Mouse (Mus musculus) urinary bladder, postnatal 4 days (tissue): ENCODE data around the gene Lyar.

ENCODE experiments used
- DNase-seq, 2 experiments: peaks; one replicate each; pipeline ENCODE4 v3.0.0; 2021 to 2022; ENCODE audit warnings: low spot score in 2 of 2

Lyar gene

DNA sequence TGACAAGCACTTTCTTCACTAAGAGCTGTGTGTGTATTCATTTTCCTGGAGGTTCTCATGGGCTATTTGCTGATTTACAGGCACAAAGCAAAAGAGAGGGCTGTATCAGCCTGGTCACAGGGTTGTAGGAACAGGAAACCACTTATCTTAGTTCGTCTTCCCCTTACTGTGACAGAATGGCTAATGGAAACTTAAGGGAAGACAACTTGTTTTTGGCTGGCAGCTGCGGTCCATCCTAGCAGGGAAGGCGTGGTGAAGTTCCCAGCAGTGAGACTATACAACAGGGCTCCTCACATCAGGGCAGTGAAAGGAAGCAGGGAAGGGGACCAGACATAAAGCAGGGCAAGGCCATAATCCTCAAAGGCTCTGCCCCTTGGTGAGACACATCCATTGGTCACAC lies 35.4 kb downstream of the Lyar start:
- DNase-seq, result no peak

GRCm38 (mm10) chr5:38256551-38256950 lies 36.3 kb downstream of the Lyar start:
- DNase-seq, result no peak

DNA sequence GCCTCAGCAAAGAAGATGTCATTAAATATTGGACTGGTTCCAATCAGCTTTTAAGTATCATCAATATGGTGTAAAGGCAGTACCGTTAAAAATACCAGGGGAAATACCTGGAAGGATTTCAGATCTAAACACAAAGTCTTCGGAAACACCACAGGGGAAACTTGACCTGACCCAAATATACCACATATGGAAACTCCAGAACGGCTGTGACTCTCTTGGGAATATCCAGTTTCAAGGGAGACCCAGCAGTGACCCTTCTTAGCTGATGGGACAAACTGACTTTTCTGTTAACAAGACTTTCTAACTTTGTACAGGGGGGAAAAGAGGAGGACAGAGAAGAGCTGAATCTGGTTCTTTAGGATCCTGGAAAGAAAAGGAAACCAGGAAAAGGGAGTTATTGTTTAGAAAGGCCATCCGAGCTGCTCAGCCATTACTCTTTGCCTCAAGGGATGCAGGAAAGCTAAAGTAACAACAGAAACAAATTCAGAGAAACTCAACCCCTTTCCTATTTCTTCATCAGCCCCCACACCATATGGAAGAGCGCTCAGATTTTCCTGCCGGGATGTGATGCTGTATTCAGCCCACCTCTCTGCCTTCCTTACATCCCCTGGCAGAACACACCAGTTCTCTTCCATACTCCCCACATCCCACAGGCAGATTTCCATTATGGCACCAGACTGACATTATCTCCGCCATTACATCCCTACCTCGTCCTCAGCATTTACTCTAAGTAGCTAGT lies 37.9 kb downstream of the Lyar start:
- DNase-seq, result no peak

- no peak for DNase-seq
Measured at GRCm38 (mm10) chr5:38258773-38259146, 38.5 kb downstream of the Lyar start.

- DNase-seq, result no peak
Measured at GRCm38 (mm10) chr5:38259455-38260106, 39.3 kb downstream of the Lyar start.

DNA sequence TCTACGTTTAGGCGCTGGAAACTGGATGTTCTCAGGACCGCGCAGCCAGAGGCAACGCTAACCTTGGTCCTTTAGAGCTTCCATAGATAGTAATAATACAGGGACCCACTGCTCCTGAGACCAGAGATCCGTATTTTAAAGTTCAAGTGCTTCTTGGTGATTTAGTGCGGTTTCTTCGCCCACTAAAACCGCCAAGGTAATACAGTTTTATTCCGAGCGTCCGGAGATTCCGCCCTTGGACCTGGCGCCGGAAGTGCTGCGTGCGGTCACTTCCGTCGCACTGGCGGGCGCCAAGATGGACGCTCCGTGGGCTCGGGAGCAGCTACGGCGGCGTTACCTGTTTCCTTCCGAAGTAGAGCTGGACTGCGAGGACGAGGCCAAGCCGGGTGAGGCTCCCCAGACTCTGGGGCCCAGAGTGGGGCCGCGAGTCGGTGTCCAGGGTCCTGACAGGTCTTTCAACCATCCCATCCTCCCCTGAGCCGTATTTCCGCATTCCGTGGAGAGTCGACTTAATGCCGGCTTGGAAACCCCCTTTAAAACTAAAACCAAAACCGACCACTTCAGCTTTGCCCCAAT lies 39.9 kb downstream of the Lyar start, which contains the start of gene Tmem128:
TSS of gene Tmem128 (plus strand) at position 79 of the 576 bp plus-strand sequence.
- peak in 1 of 2 experiments; percentile 57 for DNase-seq

- DNase-seq, result no peak
Measured at GRCm38 (mm10) chr5:38270942-38271341, 50.7 kb downstream of the Lyar start.

- DNase-seq, result no peak
Measured at GRCm38 (mm10) chr5:38273831-38274230, 53.6 kb downstream of the Lyar start.

- DNase-seq, result no peak
Measured at GRCm38 (mm10) chr5:38275771-38276170, 55.5 kb downstream of the Lyar start, which contains the start of gene Otop1. Gene Otop1, plus strand, starts transcription at chr5:38275972.

DNA sequence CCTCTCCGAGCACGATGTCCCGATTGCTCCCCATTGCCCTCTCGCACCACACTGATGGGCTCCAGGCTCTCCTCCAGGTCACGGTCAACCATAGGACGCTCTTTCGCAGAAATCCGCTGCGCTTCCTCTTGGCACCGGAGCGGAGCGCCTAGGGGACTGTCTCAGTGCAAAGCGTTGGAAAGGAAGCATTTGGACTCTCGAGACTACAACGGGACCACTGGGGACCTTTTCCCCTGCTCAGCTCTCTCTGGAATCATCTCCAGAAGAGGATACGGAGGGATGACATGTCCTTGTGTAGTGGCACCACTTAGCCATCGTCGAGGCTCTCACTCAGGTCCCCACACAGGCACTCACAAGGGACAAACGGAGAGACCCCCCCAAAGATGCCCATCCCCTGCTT lies 56.2 kb downstream of the Lyar start:
- no peak for DNase-seq

- DNase-seq, result no peak
Measured at GRCm38 (mm10) chr5:38277098-38277866, 57.0 kb downstream of the Lyar start.

DNA sequence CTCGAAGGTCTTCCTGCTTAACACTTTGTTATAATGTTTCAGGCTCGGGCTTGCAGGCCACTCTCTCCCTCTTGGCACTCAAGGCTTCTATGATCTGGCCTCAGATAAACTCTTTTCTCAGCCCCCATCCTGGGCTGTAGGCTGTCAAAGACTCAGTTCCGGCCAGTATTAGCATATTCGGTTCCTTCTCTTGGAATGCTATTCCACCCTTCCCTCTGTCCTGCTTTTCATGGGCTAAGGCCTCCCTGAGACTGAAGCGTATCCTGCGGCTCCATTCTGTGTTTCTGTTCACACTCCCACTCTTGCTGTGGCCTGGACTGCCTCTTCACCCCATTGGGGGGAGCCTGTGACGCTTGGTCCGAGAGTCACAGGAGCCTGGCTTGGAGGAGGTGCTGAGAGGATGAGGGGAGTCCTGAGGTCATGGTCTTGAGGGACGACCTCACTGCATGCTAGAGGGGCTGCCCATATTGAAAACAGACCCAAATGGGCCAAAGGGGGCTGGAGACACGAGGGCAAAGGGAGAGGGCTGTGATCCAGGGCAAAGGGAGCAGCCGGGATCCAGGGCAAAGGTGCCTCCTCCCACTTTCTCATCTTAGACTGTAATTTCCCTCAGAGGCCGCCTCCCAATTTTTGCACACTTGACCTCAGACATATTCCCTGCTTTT lies 57.8 kb downstream of the Lyar start:
- no peak for DNase-seq

DNA sequence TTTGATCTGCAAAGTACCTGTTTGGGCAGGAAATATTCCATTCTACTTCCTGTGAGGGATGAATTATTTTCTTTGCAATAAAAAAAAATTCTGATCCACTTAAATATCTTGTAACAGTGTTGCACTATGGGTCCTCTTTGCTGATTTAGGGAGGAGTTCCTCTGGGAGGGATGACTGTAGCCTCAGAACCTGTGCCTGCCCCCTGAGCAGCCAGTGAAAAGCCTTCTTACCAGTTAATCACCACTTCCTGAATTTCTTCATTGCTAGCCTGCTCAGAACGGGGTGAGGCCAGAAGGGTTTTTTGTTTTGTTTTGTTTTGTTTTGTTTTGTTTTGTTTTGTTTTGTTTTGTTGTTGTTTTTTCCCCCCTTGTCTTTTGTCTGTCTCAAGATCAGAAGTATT lies 59.8 kb downstream of the Lyar start:
- no peak for DNase-seq
